Mouse (Mus musculus) thymus, adult 2 months (tissue): ENCODE data around the gene Gm42791.

Experiments used
- CTCF ChIP-seq: fragments of 200-500 bp; IDR thresholded peaks from 2 replicates; pipeline ENCODE4 v1.5.1; 2012; ENCODE audit warnings: mild to moderate bottlenecking, control low read depth, low read length, moderate library complexity, borderline replicate concordance; ENCODE audit not compliant: control insufficient read depth, poor library complexity, insufficient read depth; ENCODE audit errors: extremely low read depth
- POLR2A ChIP-seq: fragments of 200-500 bp; IDR thresholded peaks from 2 replicates; pipeline ENCODE4 v1.6.1; 2012; ENCODE audit warnings: mild to moderate bottlenecking, low read length, control low read depth, moderate library complexity; ENCODE audit not compliant: control insufficient read depth, poor library complexity, insufficient read depth; ENCODE audit errors: extremely low read depth

DNA sequence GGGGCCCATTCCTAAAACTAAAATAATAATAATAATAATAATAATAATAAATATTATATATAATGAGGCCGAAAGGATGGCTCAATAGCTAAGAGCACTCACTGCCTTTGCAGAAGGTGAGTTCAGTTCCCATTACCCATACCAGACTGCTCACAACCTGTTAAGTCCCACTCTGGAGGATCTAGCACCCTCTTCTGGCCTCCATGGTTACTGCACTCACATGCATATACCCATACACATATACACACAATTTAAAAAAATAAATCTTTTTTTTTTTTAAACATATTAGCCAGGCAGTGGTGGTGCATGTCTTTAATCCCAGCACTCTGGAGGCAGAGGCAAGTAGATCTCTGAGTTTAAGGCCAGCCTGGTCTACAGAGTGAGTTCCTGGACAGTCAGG lies 11.3 kb downstream of the Gm42791 start:
- no peak for TF ChIP-seq POLR2A
- no peak for TF ChIP-seq CTCF
